Mouse (Mus musculus): ENCODE data around the gene Nfatc2.

The Nfatc2 gene

DNA sequence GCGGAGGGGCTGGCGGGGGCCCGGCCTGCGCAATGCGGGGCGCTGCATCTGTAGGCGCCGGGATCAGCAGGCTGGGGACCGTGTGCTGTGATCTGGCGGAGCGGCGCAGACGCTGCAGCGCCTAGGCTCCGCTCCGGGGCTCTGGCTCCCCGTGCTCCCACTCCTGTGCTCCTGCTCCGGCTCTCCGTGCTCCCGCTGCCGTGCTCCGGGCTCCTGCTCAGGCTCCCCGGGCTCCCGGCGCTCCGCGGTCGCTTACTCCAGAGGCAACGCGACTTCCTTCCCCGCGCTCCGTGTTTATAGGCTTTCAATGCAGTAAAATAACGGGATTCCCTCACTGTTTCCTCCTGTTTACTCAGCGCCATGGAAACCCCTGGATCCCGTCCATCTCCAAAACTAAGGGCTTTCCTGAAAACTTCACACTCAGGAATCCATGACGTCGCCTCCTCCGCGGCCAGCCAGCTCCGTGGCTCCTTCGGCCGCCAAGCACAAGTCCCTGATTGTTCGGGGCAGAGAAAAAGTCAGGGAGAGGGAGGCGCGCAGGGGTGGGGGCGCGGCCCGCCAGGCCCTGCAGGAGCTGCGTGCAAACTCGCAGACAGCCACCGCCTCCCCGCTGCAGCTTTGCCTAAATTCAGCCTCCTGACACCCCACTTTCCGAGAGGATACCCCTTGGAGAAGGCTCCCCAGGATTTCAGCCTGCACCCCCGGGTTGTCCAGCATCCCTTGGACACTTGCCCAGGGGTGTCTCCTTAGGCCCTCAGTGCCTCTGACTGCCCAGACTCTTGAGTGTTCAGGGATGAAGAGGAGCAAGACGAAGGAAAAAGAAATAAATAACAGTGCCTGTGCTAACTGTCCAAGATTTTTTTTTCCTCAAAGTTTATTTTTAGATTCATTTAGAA is at the start of gene Nfatc2:
TSS of gene Nfatc2 (minus strand) at position 167 of the 896 bp plus-strand sequence.
- in situ Hi-C loops (cut with MboI; ENCODE audit: unreplicated experiment in 2 of 2): no loop called here

DNA sequence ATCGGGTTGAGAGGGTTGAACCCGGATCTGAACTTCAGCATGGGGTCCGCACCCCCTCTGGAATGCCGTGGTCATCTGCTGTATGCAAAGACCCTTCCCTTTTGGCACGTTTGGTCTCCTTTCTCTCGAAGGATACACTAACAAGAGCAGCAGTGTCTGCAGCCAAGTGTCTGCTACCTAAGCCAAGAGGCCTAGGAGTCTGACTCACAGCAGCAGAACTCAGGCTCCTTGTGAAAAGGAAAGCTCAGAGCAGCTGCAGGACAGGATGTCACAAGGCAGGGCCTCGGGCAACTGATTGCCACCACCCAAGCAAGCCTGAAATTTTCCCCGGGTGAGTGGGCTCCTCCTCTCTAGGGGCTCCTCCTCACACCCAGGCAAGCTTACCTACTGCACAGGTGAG is 46.7 kb upstream of the Nfatc2 start:
- in situ Hi-C loops (cut with MboI; ENCODE audit: unreplicated experiment in 2 of 2): loop anchor here in 1 of 2 experiments (25.0 kb wide), 1 partner anchor 536 kb away; no protein-coding TSS in a partner anchor

DNA sequence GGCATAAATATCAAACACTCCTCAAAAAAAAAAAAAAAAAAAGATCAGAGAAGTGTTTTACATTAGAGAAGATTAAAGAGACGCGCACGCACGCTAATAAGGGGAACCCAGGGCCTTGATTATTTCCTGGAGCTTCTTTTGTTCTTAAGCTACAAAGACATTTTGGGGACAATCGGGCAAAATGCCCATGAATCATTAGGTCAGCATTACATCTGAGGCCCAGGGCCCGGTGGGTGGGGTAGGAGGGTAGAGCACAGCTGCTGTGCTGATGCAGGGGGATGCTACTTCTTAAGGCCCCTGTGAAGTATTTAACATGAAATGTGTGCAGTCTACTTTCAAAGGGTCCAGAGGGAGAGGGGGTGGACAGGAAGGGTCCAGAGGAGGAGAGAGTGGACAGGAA is 43.4 kb upstream of the Nfatc2 start:
- in situ Hi-C loops (cut with MboI; ENCODE audit: unreplicated experiment in 2 of 2): loop anchor here in 1 of 2 experiments (25.0 kb wide), 1 partner anchor 533 kb away; no protein-coding TSS in a partner anchor

DNA sequence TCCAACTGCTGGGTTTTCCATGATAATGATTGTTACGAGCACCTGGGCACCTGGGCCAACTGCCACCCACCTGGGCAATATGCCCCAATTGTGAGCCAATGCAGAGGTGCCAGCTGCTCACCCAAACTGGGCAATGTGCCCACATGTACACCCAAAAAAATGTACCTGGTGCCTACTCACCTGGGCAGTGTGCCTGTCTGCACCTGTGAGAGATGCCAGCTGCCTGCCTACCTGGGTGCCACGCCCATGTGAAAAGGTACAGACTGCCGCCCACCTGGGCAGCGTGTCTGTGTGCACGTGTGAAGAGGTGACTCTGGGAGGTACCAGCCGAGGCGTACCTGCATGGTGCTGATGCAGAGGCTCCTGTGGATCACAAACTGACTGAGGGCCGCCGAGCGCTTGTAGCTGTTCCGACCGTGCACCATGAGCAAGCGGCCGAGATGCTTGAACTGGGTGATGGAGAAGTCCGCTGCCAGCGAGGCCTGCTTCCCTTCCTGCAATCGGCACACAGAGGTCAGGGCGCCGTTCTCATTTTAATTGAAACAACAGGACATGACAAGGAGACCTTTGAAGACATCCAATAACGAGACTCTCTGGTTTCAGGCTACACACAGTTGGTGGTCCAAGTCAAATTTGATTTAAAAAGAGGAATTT is 42.2 kb upstream of the Nfatc2 start:
- in situ Hi-C loops (cut with MboI; ENCODE audit: unreplicated experiment in 2 of 2): loop anchor here in 1 of 2 experiments (25.0 kb wide), 1 partner anchor 531 kb away; no protein-coding TSS in a partner anchor

DNA sequence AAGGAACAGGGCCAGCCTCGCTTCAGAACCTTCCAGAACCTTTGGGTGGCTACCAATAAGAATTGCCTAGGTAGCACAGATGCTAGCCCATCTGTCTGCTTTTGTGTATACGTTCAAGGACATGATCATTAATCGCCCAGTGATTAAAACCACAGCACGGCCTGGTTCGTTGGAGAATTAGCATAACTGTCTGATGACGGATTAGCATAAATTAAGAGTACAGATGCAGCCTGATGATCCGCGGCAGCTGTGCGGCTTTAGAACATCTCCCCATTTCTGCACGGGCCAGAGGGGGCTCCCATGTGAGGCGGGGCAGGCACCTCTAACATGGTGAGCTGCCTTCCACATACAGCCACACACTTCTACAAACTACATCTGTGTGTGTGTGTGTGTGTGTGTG is 40.7 kb upstream of the Nfatc2 start:
- in situ Hi-C loops (cut with MboI; ENCODE audit: unreplicated experiment in 2 of 2): loop anchor here in 1 of 2 experiments (25.0 kb wide), 1 partner anchor 530 kb away; no protein-coding TSS in a partner anchor

DNA sequence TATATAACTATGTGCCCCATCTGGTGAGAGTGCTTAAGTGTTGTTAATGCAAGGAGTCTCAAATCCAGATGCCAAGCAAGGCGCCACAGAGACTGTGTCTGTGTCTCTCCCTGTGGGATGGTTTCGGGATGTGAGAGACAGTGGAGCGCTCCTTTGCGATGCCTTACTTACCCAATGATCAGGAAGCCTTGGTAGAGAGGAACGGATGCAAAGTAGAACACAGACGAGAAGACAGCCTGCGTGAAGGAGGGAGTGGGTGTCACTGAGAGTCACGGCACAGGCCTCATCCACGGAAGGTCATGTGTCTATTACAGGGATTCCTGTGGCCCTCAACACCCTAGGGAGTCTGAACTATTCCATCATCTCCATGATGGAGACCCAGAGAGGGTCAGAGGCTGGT is 39.0 kb upstream of the Nfatc2 start:
- in situ Hi-C loops (cut with MboI; ENCODE audit: unreplicated experiment in 2 of 2): loop anchor here in 1 of 2 experiments (25.0 kb wide), 1 partner anchor 528 kb away; no protein-coding TSS in a partner anchor

DNA sequence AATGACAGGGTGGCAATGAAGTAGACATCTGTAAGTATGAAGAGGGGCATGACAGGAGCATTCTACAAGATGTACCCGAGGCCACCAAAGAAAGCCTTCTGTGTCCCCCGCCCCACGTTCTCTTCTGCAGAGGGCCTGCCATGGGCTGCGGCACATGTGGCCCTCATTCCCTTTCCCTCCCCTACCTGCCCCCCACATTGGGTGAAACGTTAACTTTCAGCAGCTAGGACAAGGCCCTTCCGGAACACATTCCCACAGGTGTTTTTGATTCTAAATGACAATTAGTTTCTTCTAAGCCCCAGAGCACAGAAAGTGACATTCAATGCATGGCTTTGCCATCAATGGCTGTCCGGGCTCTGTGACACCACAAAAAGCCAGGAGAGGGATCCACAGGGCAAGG is 33.4 kb upstream of the Nfatc2 start:
- in situ Hi-C loops (cut with MboI; ENCODE audit: unreplicated experiment in 2 of 2): loop anchor here in 1 of 2 experiments (25.0 kb wide), 1 partner anchor 523 kb away; no protein-coding TSS in a partner anchor

DNA sequence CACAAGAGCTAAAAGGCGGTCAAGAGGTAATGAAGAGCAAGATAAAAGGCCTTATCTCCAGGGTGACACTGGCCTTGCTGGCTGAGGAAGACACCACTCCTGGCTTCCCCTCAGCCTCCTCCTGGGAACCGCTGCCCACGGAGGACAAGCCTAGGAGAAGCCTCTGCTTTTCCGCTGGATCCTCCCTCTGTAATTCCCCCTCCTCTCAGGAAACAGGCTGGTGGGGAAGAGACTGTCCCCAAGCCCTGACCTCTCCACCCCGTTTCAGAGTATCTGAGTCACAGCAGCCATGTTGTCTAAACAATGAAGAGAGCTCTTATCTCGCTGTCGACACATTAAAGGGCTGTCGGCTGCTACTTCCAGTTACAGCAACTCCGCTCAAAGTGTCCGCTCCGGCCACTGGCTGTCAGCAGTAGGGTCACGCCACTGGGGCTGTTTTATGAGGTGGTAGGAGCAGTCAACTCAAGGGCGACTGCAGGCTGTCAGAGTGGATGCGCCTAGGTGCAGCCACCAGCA is 31.9 kb upstream of the Nfatc2 start:
- in situ Hi-C loops (cut with MboI; ENCODE audit: unreplicated experiment in 2 of 2): loop anchor here in 1 of 2 experiments (25.0 kb wide), 1 partner anchor 521 kb away; no protein-coding TSS in a partner anchor

DNA sequence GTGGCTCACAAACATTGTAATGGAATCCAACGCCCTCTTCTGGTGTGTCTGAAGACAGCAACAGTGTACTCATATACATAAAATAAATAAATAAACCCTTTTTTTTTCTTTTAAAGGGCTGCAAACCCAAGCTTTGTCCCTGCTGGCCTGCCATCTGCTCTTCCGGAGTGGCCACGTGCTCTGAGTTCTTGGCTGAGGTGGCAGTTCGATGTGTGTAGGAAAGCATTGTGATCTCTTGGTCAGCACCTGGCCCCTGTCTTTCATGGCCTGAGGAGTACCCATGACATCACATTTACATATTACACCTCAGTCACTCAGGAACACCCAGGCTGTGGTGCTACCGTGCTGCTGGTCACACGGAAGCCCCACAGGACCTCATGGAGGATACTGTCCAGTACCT is 31.1 kb upstream of the Nfatc2 start:
- in situ Hi-C loops (cut with MboI; ENCODE audit: unreplicated experiment in 2 of 2): loop anchor here in 1 of 2 experiments (25.0 kb wide), 1 partner anchor 520 kb away; no protein-coding TSS in a partner anchor

DNA sequence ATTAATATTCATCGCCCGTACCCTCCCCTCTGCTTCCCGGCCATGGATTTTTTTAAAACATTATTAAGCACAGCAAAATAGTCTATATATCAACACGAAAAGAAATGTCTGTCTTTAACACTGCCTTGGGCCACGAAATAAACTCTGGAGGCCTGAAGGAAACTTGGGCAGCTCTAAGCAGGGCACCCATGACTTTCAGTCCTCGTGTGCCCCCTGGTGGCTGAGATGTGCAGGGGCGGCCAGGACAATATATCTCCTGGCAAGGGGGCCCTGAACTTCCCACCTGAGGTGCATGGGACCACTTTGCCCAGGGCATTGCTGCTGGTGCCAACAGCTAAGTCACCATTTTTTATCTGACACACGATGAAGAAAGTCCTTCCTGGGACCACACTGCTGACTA is 27.3 kb upstream of the Nfatc2 start:
- in situ Hi-C loops (cut with MboI; ENCODE audit: unreplicated experiment in 2 of 2): loop anchor here in 1 of 2 experiments (25.0 kb wide), 1 partner anchor 516 kb away; no protein-coding TSS in a partner anchor

DNA sequence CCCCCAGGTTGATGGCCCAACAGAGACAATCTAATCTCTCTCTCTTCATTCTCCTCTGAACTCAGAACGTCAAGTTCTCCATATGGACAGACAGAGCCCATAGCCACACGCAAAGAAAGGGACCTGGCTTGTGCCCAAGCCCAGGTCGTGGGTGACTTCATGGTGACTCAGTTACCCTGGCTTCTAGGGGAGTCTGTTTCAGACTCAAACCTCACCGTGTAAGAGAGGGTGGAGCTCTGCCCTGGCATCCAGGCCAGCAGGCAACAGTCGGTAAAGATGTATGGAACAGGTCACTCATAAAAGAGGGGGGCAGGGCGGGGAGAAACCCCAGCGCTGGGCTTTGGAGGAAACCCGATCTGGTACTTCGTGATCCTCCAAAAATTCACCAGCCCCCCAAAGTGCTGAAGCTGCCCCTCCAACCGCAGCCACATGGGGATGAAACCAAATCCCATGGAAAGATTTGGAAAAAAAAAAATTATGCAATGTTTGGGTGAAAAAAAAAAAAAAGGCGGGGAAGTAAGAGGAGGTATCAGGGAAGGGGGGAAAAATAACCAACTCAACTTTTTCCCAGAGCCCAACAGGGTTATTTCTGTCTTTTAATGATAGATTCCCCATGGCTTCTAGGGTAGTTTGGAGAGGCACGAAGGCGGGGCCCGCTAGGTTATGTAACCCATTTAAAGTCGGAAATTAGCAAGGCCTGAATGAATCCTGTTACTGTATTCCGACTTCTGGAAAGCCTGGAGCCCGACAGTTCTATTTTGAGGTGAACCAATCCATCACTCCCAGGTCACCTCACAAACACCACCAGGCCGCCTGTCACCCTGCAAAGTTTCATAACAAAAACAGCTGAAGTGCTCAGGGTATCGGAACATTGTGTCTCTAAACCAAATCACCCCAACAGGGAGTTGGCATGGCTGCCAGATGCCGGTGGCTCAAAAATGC is 26.6 kb upstream of the Nfatc2 start:
- in situ Hi-C loops (cut with MboI; ENCODE audit: unreplicated experiment in 2 of 2): loop anchor here in 1 of 2 experiments (25.0 kb wide), 1 partner anchor 516 kb away; no protein-coding TSS in a partner anchor

DNA sequence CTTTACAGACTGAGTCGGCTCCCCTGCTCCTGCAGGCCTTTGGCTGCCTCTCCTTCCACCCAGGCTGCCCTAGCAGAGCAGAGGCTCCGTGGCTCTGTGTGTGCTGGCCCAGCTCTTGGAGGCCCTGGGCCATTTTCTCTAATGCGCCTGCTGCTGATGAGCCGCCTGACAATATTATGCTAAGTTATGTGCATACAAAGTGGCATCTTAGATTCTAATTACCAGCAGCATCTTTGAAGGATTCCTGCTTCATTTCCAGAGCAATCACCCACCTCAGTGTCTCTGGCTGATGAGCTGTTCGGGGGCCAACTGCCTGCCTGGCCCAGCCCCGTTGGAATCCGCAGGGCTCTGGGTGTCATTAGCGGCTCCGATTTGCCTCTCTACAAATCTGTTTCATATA is 24.9 kb upstream of the Nfatc2 start:
- in situ Hi-C loops (cut with MboI; ENCODE audit: unreplicated experiment in 2 of 2): loop anchor here in 1 of 2 experiments (25.0 kb wide), 1 partner anchor 514 kb away; no protein-coding TSS in a partner anchor

DNA sequence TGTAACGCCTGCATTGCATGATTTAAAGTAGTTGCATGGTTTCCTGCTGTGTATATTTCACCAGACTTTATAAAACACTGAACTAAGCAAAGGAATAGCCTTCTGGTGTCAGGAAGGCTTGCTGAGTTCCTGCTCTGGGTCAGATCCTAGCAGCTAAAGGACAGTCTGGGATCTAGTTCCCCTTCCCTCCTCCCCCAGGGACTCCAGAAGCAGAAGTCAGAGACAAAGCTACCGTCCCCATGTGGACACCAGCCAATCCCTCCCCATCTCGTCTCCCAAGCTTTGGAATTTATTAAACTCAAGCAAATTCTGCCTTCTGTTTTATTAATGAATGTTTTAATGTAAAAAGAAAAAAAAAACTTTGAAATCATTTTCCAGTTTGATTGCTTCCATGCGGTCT is 23.6 kb upstream of the Nfatc2 start:
- in situ Hi-C loops (cut with MboI; ENCODE audit: unreplicated experiment in 2 of 2): loop anchor here in 1 of 2 experiments (25.0 kb wide), 1 partner anchor 513 kb away; no protein-coding TSS in a partner anchor

DNA sequence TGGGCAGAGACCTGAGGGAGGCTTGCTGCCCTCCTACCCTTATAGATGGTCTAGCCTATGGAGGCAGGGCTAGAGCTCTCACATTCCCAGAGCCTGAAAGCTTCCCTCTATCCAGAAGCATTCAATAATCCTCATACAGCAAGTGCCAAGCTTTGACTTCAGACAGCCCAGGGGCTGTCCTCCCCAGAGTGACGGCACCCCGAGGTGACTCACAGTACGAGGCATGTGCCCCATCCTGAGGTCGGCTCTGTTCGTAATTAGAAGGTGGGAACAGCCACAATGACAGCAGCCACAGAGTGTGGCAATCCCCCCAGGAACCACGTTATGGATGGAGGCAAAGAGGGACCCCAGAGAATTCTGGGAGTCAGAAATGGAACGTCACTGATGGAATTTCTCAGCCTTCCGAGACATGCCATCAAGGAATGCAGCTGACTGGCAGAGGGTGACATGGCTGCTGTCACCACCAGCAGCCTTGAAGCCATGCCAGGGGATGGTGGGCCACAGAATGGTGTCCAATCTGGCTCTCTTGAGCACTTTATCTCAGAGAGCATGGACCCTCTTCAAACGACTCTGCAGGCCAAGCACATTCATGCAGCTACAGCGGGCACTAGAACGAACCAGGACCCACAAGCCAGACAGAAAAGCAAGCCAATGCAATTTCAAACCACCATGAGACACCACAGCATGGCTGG is 19.8 kb upstream of the Nfatc2 start:
- in situ Hi-C loops (cut with MboI; ENCODE audit: unreplicated experiment in 2 of 2): no loop called here

DNA sequence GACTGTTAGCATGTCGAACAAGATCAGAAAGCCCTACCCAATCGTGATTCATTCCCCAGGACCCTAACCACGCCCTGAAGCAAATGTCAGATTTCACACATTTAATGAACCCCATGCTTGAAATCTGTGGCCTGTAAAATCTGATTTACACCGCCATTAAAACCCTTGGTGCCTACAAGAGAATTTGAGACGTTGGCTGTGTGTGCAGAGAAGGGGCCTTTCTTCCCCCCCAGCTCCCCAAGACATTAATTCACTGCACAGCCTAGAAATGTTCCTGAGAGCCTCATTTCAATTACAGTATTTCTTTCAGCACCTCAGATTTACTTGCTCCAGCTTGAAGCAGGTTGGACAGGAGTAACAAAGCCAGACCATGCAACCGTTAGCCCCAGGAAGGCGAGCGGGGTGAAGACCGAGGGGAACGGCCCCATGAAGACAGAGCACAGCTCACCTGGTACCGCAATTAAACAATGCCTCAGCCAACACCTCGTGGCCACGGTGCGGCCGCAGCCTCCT is 16.8 kb upstream of the Nfatc2 start:
- in situ Hi-C loops (cut with MboI; ENCODE audit: unreplicated experiment in 2 of 2): no loop called here

DNA sequence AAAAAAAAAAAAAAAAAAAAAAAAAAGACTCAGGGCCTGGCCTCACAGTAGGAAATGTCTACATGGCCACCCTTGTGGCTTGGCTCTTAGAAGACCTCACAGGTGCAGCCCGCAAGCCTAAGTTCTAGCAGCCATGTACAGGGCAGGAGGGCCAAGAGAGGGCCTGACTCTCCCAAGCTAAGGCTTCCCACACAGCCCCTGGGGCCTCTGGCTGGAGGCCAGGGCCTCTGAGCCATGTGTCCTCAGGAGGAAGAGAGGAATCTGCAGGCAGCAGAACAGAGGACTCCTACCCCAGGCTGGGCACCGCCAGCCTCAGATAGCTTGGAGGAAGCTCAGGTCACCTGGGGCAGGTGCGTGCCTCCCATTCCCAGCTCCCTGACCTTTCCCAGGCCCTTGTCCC is 13.7 kb upstream of the Nfatc2 start:
- in situ Hi-C loops (cut with MboI; ENCODE audit: unreplicated experiment in 2 of 2): no loop called here

DNA sequence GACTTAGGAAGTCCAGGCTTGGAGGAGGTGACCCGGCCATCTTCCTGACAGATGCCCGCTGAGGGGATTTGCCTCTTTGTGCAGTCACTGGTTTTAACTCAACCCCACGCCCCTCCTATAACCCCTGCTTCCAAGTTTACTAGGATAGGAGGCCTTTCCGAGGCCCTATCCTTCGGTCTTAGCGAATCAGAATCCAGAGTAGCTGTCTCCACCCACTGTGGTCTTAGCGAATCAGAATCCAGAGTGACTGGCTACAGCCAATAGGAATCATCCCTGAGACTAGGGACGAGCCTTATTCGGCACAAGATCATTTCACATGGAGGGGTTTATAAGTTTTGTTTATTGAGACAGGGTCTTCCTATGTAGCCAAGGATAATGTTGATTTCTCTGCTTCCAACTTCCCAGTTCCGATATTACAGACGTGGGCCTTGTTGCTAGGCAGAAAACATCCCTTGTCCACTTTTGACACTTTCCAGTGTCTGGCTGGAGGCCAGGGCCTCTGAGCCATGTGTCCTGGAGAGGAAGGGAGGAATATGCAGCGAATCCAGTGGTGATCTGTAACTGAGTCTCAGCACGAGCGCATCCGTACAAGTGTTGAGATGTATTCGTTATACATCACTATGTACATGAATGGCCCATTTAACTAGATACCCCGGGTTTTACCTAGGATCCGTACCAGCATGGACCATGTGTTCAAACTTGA is 12.9 kb upstream of the Nfatc2 start:
- in situ Hi-C loops (cut with MboI; ENCODE audit: unreplicated experiment in 2 of 2): no loop called here

Data from v-Abl transformed pro-B cells (cell line).